Mouse (Mus musculus): ENCODE data around the gene Pan2. TPM values are rescaled to one million over a fixed set of nuclear protein-coding genes. Genes with fewer than 3 reads are reported as not detected.

Pan2 gene
- polyA plus RNA-seq, 1 experiment: 23.6 TPM

Other genes with a start within 250 kb of the Pan2 start
- gene Ptges3, start 244.4 kb upstream of the Pan2 start, polyA plus RNA-seq (2012; rRNA removed): 21.0 and 41.0 TPM in 2 replicates
- 2,186 and 2,996 TPM in 2 replicates for gene Atp5b, start 220.1 kb upstream of the Pan2 start, polyA plus RNA-seq (2012; rRNA removed)
- 32.2 and 38.6 TPM in 2 replicates for gene Baz2a, start 211.8 kb upstream of the Pan2 start, polyA plus RNA-seq (2012; rRNA removed)
- 124 and 125 TPM in 2 replicates for gene Rbms2, start 123.0 kb upstream of the Pan2 start, polyA plus RNA-seq (2012; rRNA removed)
- 2.7 and 2.8 TPM in 2 replicates for gene Gls2, start 108.9 kb upstream of the Pan2 start, polyA plus RNA-seq (2012; rRNA removed)
- 9.1 and 12.2 TPM in 2 replicates for gene Spryd4, start 91.5 kb upstream of the Pan2 start, polyA plus RNA-seq (2012; rRNA removed)
- not detected in 2 replicates for gene Mip, start 77.5 kb upstream of the Pan2 start, polyA plus RNA-seq (2012; rRNA removed)
- 3.5 and 3.6 TPM in 2 replicates for gene Timeless, start 71.3 kb upstream of the Pan2 start, polyA plus RNA-seq (2012; rRNA removed)
- gene Apon, start 49.2 kb upstream of the Pan2 start, polyA plus RNA-seq (2012; rRNA removed): 0.75 TPM in 1 of 2 replicates, not detected in the other
- gene Apof, start 34.7 kb upstream of the Pan2 start, polyA plus RNA-seq (2012; rRNA removed): 0.14 and 2.2 TPM in 2 replicates
- gene Stat2, start 32.8 kb upstream of the Pan2 start, polyA plus RNA-seq (2012; rRNA removed): 29.0 and 31.4 TPM in 2 replicates
- 0.34 TPM in 1 of 2 replicates, not detected in the other for gene Il23a, start 4.6 kb upstream of the Pan2 start, polyA plus RNA-seq (2012; rRNA removed)
- gene Cnpy2, start 19.1 kb downstream of the Pan2 start, polyA plus RNA-seq (2012; rRNA removed): 96.7 and 103 TPM in 2 replicates
- gene Cs, start 34.4 kb downstream of the Pan2 start, polyA plus RNA-seq (2012; rRNA removed): 252 and 282 TPM in 2 replicates
- 63.0 and 63.8 TPM in 2 replicates for gene Coq10a, start 65.7 kb downstream of the Pan2 start, polyA plus RNA-seq (2012; rRNA removed)
- 27.4 and 35.1 TPM in 2 replicates for gene Ankrd52, start 73.8 kb downstream of the Pan2 start, polyA plus RNA-seq (2012; rRNA removed)
- gene Slc39a5, start 97.9 kb downstream of the Pan2 start, polyA plus RNA-seq (2012; rRNA removed): 0.27 and 0.38 TPM in 2 replicates
- 29.8 and 32.6 TPM in 2 replicates for gene Nabp2, start 108.2 kb downstream of the Pan2 start, polyA plus RNA-seq (2012; rRNA removed)
- gene Rnf41, start 108.3 kb downstream of the Pan2 start, polyA plus RNA-seq (2012; rRNA removed): 35.3 and 38.9 TPM in 2 replicates
- 92.5 and 115 TPM in 2 replicates for gene Smarcc2, start 155.9 kb downstream of the Pan2 start, polyA plus RNA-seq (2012; rRNA removed)
- gene Myl6, start 190.8 kb downstream of the Pan2 start, polyA plus RNA-seq (2012; rRNA removed): 1,302 and 1,405 TPM in 2 replicates
- 4.3 and 5.5 TPM in 2 replicates for gene Myl6b, start 195.3 kb downstream of the Pan2 start, polyA plus RNA-seq (2012; rRNA removed)
- gene Esyt1, start 222.5 kb downstream of the Pan2 start, polyA plus RNA-seq (2012; rRNA removed): 135 and 140 TPM in 2 replicates
- gene Zc3h10, start 244.4 kb downstream of the Pan2 start, polyA plus RNA-seq (2012; rRNA removed): 11.8 and 13.0 TPM in 2 replicates
- 2,438 and 2,660 TPM in 2 replicates for gene Rpl41, start 246.0 kb downstream of the Pan2 start, polyA plus RNA-seq (2012; rRNA removed)